Mouse (Mus musculus) embryonic facial prominence, embryonic 11.5 days (tissue): ENCODE measurements around the gene Fry. TPM values are rescaled to one million over a fixed set of nuclear protein-coding genes. Genes with fewer than 3 reads are reported as not detected.

Source experiments
- ATAC-seq: fragments of 200-750 bp; cut with Nextera tagmentation; replicated peaks from 2 replicates; pipeline ENCODE4 v1.8.0; 2017; ENCODE audit warnings: low read depth; ENCODE audit not compliant: insufficient number of reproducible peaks, low FRiP score, low TSS enrichment
- DNase-seq: peaks from one replicate; pipeline ENCODE4 v3.0.0-alpha.2; 2015; ENCODE audit warnings: low spot score
- H3K27ac ChIP-seq: fragments of 300-500 bp; sonication (generic); replicated peaks from 2 replicates; pipeline ENCODE4 v1.5.1; 2014; ENCODE audit warnings: mild to moderate bottlenecking, low read depth, low read length, control low read depth
- H3K27me3 ChIP-seq: fragments of 300-500 bp; sonication (generic); 2 replicates; pipeline ENCODE4 v1.6.1; 2014; ENCODE audit warnings: mild to moderate bottlenecking, low read length, moderate library complexity, mixed read lengths; ENCODE audit not compliant: control insufficient read depth, insufficient read depth
- H3K36me3 ChIP-seq: fragments of 300-500 bp; sonication (generic); replicated peaks from 2 replicates; pipeline ENCODE4 v1.6.1; 2014; ENCODE audit warnings: low read depth, mild to moderate bottlenecking, low read length, moderate library complexity, mixed read lengths; ENCODE audit not compliant: control insufficient read depth, insufficient read depth
- H3K4me1 ChIP-seq: fragments of 300-500 bp; sonication (generic); 2 replicates; pipeline ENCODE4 v1.6.1; 2014; ENCODE audit warnings: low read length, mixed read lengths; ENCODE audit not compliant: control insufficient read depth, insufficient read depth
- H3K4me2 ChIP-seq: fragments of 300-500 bp; sonication (generic); 2 replicates; pipeline ENCODE4 v1.6.1; 2014; ENCODE audit warnings: low read depth, mild to moderate bottlenecking, control low read depth, low read length, moderate library complexity
- H3K4me3 ChIP-seq: fragments of 300-500 bp; sonication (generic); 2 replicates; pipeline ENCODE4 v1.5.1; 2014; ENCODE audit warnings: low read depth, low read length, control low read depth
- H3K9ac ChIP-seq: fragments of 300-500 bp; sonication (generic); replicated peaks from 2 replicates; pipeline ENCODE4 v1.6.1; 2014; ENCODE audit warnings: mild to moderate bottlenecking, control low read depth, low read length
- H3K9me3 ChIP-seq: fragments of 300-500 bp; sonication (generic); replicated peaks from 2 replicates; pipeline ENCODE4 v1.6.1; 2016; ENCODE audit warnings: mild to moderate bottlenecking, low read length, inconsistent platforms, mixed read lengths; ENCODE audit not compliant: control insufficient read depth
- WGBS: fragments of 180-500 bp; shearing (Covaris S2); extraction: QIAGEN DNeasy Blood & Tissue Kit; methylation state at CpG from one replicate; pipeline ENCODE4 v1.1.7; 2014; 5-methylcytosine and 5-hydroxymethylcytosine counted together
- polyA plus RNA-seq: library from polyadenylated mRNA; unstranded; fragments of >200 nt; fragmentation: Nextera tagmentation; extraction: Ambion mirVana; gene quantifications from 2 replicates; pipeline ENCODE4 v1.2.1, GENCODE M21; 2014

Gene Fry
- polyA plus RNA-seq, 1 experiment from 2014 or later, result 8.2 TPM

DNA sequence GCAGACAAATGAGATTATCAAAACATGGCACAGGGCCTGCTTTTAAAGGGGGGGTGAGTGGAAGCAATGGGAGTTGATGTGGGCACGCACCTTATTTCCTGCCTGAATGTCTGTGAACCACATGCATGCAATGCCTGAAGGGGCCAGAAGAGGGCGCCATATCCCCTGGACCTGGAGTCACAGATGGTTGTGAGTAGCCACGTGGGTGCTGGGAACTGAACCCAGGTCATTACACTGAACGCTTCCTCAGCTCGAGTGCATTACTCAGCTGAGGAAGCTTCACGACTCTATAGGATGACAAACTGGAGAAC, 1.6 kb upstream of the Fry start:
- Histone ChIP-seq H3K27ac (no peak overlapping the region), H3K4me1 (no peaks in the 10 kb centered on the region), H3K9me3 (no peaks in the 10 kb centered on the region), H3K9ac (no peak overlapping the region), H3K27me3 (no peaks in the 10 kb centered on the region), H3K4me2 (no peak overlapping the region), H3K36me3 (no peaks in the 10 kb centered on the region), H3K4me3 (no peak overlapping the region)
- DNase-seq (no peak), ATAC-seq (no peak)
- 75% methylated on average over 6 of the region's 6 CpGs for WGBS

- Histone ChIP-seq H3K9me3 (no peaks in the 10 kb centered on the region), H3K27me3 (no peaks in the 10 kb centered on the region), H3K27ac (no peak overlapping the region), H3K4me1 (no peaks in the 10 kb centered on the region), H3K4me3 (peak overlapping the region; percentile 68), H3K36me3 (no peaks in the 10 kb centered on the region), H3K4me2 (peak overlapping the region; percentile 81), H3K9ac (no peak overlapping the region)
- DNase-seq (no peak), ATAC-seq (no peak)
- 21% methylated on average over 8 of the region's 8 CpGs for WGBS
Observed at GRCm38 (mm10) chr5:150118124-150118454, 356 bp upstream of the Fry start.

DNA sequence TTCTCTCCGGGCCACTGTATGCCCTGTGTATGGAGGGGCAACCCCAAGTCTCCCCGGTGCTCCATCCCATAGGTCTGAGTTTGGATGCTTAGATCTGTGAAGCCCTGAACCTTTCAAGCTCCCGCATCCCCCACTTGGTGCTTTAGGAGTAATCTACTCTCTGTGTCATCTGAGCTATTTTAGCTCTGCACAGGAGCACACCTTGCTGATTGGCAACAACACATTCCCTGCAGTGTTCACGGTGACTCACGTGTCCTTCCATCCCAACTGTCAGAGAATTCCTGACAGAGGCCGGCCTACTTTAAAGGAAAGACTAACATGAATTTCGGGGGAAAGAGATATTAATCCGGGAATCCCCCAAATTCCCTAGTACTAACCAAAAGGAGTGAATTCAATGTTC, 2.2 kb downstream of the Fry start:
- Histone ChIP-seq H3K4me2 (no peak overlapping the region), H3K9me3 (no peaks in the 10 kb centered on the region), H3K4me3 (no peak overlapping the region), H3K27ac (no peak overlapping the region), H3K9ac (no peak overlapping the region), H3K4me1 (no peaks in the 10 kb centered on the region), H3K27me3 (no peaks in the 10 kb centered on the region), H3K36me3 (no peaks in the 10 kb centered on the region)
- DNase-seq (no peak), ATAC-seq (no peak)
- WGBS, result 90% methylated on average over 8 of the region's 8 CpGs

DNA sequence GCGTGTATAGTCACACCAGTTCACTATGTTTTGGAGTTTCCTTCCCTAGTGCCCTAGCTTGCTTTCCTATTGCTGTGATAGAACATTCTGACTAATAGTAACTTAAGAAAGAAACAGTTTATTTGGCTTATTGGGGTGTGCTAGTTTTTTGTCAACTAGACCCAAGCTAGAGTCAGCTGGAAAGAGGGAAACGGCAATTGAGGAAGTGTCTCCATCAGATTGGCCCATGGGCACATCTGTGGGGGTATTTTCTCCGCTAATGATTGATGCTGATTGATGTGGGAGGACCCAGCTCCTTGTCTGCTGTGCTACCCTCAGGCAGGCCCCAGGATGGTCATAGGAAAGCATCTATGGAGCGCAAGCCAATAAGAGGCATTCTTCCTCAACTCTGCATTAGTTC, 3.6 kb downstream of the Fry start:
- ATAC-seq (no peak), DNase-seq (no peak)
- Histone ChIP-seq H3K27ac (no peak overlapping the region), H3K36me3 (no peaks in the 10 kb centered on the region), H3K4me2 (no peak overlapping the region), H3K27me3 (no peaks in the 10 kb centered on the region), H3K9me3 (no peaks in the 10 kb centered on the region), H3K9ac (no peak overlapping the region), H3K4me1 (no peaks in the 10 kb centered on the region), H3K4me3 (no peak overlapping the region)
- 80% methylated on average over 4 of the region's 4 CpGs for WGBS

GRCm38 (mm10) chr5:150122571-150122970, 4.1 kb downstream of the Fry start:
- no peak overlapping the region for H3K27ac ChIP-seq
- DNase-seq (no peak), ATAC-seq (no peak)
- H3K9ac ChIP-seq, result no peak overlapping the region
- H3K4me3 ChIP-seq, result no peak overlapping the region
- no peaks in the 10 kb centered on the region for H3K4me1 ChIP-seq
- H3K4me2 ChIP-seq, result no peak overlapping the region
- H3K27me3 ChIP-seq, result no peaks in the 10 kb centered on the region
- 83% methylated on average over 2 of the region's 2 CpGs for WGBS
- H3K36me3 ChIP-seq, result no peaks in the 10 kb centered on the region
- H3K9me3 ChIP-seq, result no peaks in the 10 kb centered on the region

- no peaks in the 10 kb centered on the region for H3K36me3 ChIP-seq
- H3K9me3 ChIP-seq, result no peaks in the 10 kb centered on the region
- H3K27me3 ChIP-seq, result no peaks in the 10 kb centered on the region
- WGBS, result 83% methylated on average over 9 of the region's 9 CpGs
- DNase-seq (no peak), ATAC-seq (no peak)
- no peak overlapping the region for H3K27ac ChIP-seq
- no peak overlapping the region for H3K9ac ChIP-seq
- H3K4me1 ChIP-seq, result no peaks in the 10 kb centered on the region
- H3K4me3 ChIP-seq, result no peak overlapping the region
- no peak overlapping the region for H3K4me2 ChIP-seq
Observed at GRCm38 (mm10) chr5:150125920-150126319, 7.5 kb downstream of the Fry start.

DNA sequence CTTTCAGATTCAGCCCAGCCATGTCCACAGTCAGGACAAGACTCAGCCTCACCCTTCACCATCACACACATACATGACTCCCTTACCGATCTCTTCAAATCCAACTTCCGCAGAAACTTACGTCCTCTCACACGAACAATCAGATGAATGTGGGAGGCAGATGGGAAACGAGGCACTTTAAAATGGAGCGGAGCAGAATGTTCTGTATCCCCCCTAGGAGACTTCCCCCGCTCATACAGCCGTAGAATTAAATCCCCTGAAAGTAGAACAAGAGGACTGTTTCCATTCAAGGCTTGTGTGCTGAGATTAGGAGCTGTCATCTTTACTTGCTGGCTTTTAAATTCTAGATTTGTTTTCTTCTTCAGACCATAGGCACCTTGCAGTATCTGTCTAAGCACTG, 10.0 kb downstream of the Fry start:
- no peak overlapping the region for H3K4me3 ChIP-seq
- WGBS, result 91% methylated on average over 8 of the region's 8 CpGs
- no peak overlapping the region for H3K9ac ChIP-seq
- H3K27me3 ChIP-seq, result no peaks in the 10 kb centered on the region
- no peaks in the 10 kb centered on the region for H3K9me3 ChIP-seq
- H3K4me2 ChIP-seq, result no peak overlapping the region
- ATAC-seq (no peak), DNase-seq (no peak)
- no peaks in the 10 kb centered on the region for H3K4me1 ChIP-seq
- no peak overlapping the region for H3K27ac ChIP-seq
- H3K36me3 ChIP-seq, result no peaks in the 10 kb centered on the region

DNA sequence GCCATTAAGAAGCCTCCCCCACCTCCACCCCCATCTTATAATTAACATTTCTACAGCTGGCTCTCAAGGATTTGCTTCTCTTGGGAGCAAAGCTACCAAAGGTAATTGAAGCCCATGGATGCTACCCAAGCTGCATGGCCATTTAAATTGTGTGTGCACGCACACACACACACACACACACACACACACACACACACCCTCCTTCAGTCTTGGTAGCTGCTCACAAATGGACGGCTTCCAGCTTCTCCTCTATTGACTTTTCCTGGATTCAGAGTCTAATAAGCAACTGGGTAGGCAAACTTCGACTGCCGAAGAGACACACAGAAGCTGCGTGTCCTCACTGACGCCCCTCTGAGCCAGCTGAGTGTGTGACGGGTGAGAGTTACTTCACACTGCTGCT, 11.7 kb downstream of the Fry start:
- 91% methylated on average over 7 of the region's 7 CpGs for WGBS

GRCm38 (mm10) chr5:150131166-150131565, 12.7 kb downstream of the Fry start:
- no peak overlapping the region for H3K4me2 ChIP-seq
- DNase-seq (no peak), ATAC-seq (no peak)
- no peak overlapping the region for H3K27ac ChIP-seq
- H3K9ac ChIP-seq, result no peak overlapping the region
- H3K4me1 ChIP-seq, result no peaks in the 10 kb centered on the region
- no peaks in the 10 kb centered on the region for H3K36me3 ChIP-seq
- no peak overlapping the region for H3K4me3 ChIP-seq
- no peaks in the 10 kb centered on the region for H3K9me3 ChIP-seq
- no peaks in the 10 kb centered on the region for H3K27me3 ChIP-seq
- WGBS, result 91% methylated on average over 7 of the region's 7 CpGs

More for the DNA sequence above, 11.7 kb downstream of the Fry start:
- Histone ChIP-seq H3K4me3 (no peak overlapping the region), H3K36me3 (no peaks in the 10 kb centered on the region), H3K9ac (no peak overlapping the region), H3K27me3 (no peaks in the 10 kb centered on the region), H3K4me2 (no peak overlapping the region), H3K27ac (no peak overlapping the region), H3K9me3 (no peaks in the 10 kb centered on the region), H3K4me1 (no peaks in the 10 kb centered on the region)
- ATAC-seq, result no peak
- DNase-seq, result no peak
